Mouse (Mus musculus) brain, adult 2 months (tissue): ENCODE data around the gene Celsr1.

ENCODE experiments used
- DNase-seq: peaks from one replicate; pipeline ENCODE4 v3.0.0; 2011; ENCODE audit warnings: low read depth, low spot score

Gene Celsr1

DNA sequence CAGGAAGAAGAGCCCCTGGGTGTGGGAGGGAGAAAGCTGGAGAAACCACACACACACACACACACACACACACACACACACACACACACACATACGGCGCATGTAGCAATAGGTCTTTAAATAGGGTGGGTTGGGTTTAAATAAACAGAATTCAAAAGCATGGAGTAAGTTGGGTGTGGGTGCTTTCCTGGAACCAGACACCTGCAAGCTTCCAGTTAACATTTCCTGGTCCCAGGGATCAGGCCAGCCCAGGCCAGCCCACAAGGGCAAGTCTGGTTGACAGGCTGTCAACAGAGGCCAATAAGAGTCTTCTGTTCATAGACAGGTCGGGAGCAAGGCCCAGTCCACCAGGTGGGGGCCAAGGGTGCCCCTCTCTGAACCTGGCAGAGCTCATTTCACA, 2.3 kb upstream of the Celsr1 start:
- no peak for DNase-seq

GRCm38 (mm10) chr15:86034781-86035360, 1.3 kb upstream of the Celsr1 start:
- DNase-seq, result no peak

- DNase-seq, result no peak
Measured at GRCm38 (mm10) chr15:86034021-86034523, 495 bp upstream of the Celsr1 start.

DNA sequence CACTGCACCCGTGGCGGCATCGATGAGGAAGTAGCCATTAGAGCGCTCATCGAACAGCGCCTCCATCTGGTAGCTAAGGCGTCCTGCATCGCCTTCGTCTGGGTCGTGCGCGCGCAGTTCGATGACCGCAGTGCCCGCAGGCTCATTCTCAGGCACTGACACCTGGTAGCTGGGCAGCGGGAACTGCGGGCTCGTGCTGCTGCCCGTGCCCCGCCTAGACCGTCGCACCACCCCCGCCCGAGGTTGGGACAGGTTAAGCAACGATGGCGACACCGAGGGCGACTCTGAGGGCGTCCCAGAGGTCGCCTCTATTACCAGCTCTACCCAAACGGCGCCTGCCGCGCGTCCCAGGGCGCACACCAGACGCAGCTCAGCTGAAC, 776 bp downstream of the Celsr1 start:
- no peak for DNase-seq

GRCm38 (mm10) chr15:86029981-86030380, 3.6 kb downstream of the Celsr1 start:
- no peak for DNase-seq

DNA sequence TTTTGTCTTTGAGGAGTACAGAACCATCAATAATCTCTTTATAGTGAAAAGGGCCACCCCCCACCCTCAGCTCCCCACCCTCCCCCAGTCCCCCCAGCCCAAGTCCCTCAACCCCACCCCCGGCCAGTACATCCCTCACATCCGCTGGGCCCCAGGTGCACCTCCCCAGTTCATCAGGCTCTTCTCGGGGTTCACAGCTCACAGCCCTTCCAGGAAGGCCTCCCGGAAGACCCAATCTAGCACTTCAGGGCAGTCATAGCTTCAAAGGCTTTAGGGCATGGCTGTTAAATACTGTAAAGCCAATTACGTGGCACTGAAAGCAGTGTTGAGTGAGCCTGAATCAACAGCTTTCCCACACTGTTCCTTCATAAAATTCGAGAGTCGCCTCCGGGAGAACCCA, 5.7 kb downstream of the Celsr1 start:
- no peak for DNase-seq

DNA sequence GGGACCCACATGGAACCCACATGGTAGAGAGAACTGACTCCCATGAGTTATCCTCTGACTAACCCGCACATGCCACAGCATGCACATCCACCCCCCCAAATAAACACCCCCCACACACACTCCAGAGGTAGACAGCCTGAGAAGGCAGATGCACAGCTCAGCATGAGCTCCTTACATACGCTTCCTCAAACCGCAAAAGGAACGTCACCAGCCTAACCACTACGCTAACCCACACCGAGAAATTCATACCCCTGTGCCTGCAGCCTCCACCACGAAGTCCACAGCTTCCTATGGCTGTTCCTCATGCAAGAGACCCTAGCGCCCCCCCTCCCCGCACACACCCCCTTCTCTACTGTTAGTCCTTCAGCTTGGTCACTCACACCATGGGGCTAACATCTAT, 11.6 kb downstream of the Celsr1 start:
- DNase-seq, result no peak

DNA sequence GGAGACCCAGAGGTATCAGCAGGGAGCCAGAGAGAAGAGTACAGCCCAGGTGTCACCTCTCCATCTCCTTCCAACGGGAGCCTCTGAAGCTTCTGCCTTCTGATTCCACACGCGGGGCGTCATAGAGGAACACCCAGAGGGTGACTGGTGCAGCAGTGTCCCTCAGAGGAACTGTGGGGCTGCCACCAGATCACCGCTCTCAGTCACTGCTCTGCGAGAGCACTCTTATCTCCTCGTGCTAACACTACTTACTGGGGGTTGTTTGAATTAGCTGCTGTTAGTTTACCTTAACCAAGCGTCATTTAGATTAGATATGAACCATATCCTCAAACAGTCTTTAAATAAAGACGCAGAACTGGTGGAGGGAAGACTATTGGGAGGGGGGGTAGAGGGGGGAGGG, 12.3 kb downstream of the Celsr1 start:
- no peak for DNase-seq

- no peak for DNase-seq
Measured at GRCm38 (mm10) chr15:86020008-86020407, 13.6 kb downstream of the Celsr1 start.

DNA sequence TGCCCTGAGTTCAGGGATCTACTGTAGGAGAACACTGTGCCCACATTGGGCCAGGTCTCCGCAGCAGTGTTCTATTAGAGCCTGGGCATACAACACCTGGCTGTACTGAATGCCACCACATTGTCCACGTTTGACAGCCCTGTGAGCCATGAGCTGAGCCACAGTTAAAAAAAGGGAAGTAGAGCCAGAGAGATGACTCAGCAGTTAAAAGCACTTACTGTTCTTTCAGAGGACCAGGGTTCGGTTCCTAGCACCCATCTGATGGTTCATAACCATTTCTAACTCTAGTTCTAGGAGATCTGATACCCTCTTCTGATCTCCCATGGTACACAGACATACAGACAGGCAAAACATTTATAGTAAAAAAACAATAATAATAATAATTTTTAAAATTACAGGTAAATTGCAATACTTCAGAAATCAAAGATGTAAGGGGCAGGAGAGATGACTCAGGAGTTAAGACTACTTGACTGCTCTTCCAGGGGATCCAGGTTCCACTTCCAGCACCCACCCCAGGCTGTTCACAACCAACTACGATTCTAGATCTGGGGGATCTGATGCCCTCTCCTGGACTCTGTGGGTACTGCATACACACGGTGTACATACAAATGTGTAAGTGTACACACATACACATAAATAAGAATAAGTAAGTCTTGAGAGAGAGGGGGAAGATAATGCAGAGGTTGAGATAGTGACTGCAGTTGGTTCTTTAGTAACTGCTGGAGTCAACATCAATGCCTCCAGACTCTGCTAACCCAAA, 14.6 kb downstream of the Celsr1 start:
- DNase-seq, result no peak

DNA sequence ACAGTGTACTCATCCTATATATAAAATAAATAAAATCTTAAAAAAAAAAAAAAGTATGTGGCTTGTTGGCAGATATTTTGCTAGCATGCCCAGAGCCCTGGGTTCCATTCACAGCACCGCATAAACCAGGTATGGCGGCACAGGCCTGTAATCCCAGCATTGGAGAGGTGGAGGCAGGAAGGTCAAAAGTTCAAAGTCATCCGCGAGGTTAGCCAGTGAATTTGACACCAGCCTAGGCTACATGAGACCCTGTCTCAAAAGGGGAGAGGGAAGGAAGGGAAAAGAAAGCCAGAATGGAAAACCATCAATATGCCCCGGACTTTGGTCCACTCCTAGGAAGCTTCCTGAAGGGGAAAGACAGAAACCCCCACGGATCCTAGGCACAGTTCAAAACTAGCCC, 16.2 kb downstream of the Celsr1 start:
- no peak for DNase-seq

GRCm38 (mm10) chr15:86015860-86016541, 17.6 kb downstream of the Celsr1 start:
- DNase-seq, result peak; percentile 71

DNA sequence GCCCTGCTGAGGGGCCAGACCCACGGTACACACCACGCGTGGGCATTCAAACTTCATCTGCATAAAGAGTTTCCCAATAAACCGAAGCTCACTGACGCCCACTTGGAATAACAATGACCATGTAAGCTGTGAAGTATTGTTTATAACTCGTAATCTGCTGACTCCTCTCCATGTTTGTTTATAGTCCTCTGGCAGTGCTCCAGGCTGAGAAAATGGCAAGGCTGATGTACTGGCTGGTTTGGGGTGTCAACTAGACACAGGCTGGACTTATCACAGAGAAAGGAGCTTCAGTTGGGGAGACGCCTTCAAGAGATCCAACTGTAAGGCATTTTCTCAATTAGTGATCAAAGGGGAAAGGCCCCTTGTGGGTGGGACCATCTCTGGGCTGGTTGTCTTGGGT, 18.6 kb downstream of the Celsr1 start:
- no peak for DNase-seq

GRCm38 (mm10) chr15:86013656-86014055, 19.9 kb downstream of the Celsr1 start:
- no peak for DNase-seq

DNA sequence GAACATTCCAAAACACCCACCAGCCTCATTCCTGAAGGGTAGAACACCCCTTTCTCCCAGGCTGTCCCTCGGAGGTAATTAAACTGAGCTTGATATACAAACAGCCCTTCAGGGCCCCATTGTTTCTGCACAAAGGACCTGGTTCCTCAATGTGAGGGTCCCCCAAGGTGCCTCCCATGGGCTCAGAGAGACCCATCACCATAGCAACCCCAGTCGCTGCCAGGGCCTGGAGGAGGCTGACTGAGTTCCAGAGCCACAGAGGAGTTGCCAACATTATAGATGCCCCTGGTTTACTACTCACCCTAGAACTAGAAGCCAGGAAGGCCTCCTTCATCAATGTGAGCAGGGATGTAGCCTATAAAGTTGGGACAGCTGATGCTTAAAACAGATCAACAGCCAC, 20.4 kb downstream of the Celsr1 start:
- no peak for DNase-seq

DNA sequence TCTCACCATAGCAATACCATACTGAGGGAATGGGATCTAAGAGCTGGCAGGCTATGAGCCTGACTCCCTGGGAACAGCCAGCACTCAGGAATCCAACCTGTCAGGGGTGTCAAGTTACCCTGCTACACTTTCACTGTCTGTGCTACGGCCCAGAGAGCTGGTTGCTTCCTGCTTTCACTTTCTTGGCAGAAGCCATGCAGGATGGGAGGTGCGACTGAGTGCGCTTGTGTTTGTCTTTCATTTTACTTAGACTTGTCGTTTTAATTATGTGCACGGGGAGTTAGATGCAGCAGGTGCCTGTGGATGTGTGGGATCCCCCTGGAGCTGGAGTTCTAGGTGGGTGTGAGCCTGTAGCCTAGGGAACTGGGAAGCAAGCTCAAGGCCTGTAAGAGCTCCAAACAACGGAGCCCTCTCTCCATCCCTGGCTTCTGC, 25.9 kb downstream of the Celsr1 start:
- peak; percentile 72 for DNase-seq

- peak; percentile 82 for DNase-seq
Measured at GRCm38 (mm10) chr15:86005691-86006525, 27.7 kb downstream of the Celsr1 start.

DNA sequence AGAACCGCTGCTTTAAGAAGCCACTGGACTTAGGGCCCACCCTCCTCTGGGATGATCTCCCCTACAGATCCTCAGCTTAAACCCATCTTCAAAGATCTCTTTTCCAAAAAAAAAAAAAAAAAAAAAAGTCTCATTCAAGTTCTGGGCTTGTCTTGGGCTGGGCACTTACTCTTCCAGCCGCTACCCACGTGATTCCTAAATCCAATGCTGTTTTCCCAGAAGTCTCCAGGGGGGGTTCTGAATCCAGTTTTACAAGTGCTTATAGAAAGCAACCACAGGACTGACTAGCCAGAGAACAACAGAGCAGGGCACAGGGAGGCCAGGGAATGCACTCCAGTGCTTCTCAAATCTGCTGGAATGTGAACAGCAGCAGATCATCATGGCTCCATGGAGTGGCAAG, 29.5 kb downstream of the Celsr1 start:
- DNase-seq, result no peak

- peak; percentile 90 for DNase-seq
Measured at GRCm38 (mm10) chr15:86000706-86001292, 32.8 kb downstream of the Celsr1 start.

DNA sequence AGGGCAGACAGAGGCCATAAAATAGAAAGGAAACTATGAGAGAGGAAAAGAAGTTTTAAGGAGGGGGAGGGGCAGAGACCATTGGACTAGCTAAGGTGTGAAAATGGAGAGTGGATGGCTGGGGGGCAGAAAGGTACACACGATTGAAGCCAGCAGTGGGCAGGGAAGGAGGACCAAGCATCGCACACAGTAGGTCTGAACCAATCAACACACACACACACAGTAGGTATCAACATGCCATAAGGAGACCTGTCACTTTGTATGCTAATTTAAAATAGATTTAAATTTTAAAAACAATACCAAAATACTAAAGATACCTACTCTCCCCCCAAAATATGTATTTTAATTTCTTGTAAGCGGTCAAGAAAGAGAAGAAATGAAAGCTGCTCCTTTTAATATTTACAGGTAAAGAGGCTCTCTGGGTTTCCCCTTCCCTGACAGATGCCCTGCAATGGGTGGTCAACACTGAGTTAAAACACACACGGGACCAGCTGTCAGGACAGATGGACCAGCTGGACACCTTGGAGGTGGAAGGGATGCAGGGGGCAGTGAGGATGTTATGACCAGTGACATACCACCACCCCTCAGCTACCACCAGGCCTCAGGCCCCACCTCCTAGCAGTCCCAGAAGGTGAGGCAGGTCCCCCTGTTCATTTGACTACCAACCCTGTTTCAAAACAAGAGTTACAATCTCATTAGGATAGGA, 34.9 kb downstream of the Celsr1 start:
- no peak for DNase-seq
